Mouse (Mus musculus): ENCODE results near the gene Edf1.
A peak's percentile ranks its signal among the peaks of the same experiment; 100 is the strongest.
"Not testable (repeated sequence)": the region's sequence is repeated elsewhere in the genome, so short reads cannot be mapped to it uniquely, and the experiment has no call there.

Edf1 gene

GRCm38 (mm10) chr2:25557221-25557963, at the start of gene Edf1:
Gene Edf1 (plus strand): TSS chr2:25557847.
- peak; percentile 73 for DNase-seq (ENCODE audit: low spot score)

GRCm38 (mm10) chr2:25509912-25510311, 47.7 kb upstream of the Edf1 start:
- DNase-seq (ENCODE audit: low spot score): no peak

- no peak for DNase-seq (ENCODE audit: low spot score)
Observed at GRCm38 (mm10) chr2:25526510-25527302, 30.9 kb upstream of the Edf1 start.

GRCm38 (mm10) chr2:25533707-25534106, 23.9 kb upstream of the Edf1 start:
- DNase-seq (ENCODE audit: low spot score): no peak

GRCm38 (mm10) chr2:25534178-25534865, 23.3 kb upstream of the Edf1 start:
- no peak for DNase-seq (ENCODE audit: low spot score)

GRCm38 (mm10) chr2:25534866-25535182, 22.8 kb upstream of the Edf1 start:
- DNase-seq (ENCODE audit: low spot score): no peak

- DNase-seq (ENCODE audit: low spot score): no peak
Observed at GRCm38 (mm10) chr2:25536531-25536930, 21.1 kb upstream of the Edf1 start.

- no peak for DNase-seq (ENCODE audit: low spot score)
Observed at GRCm38 (mm10) chr2:25540541-25540948, 17.1 kb upstream of the Edf1 start.

- DNase-seq (ENCODE audit: low spot score): no peak
Observed at GRCm38 (mm10) chr2:25541644-25542367, 15.8 kb upstream of the Edf1 start.

GRCm38 (mm10) chr2:25545996-25546810, 11.4 kb upstream of the Edf1 start:
- no peak for DNase-seq (ENCODE audit: low spot score)

GRCm38 (mm10) chr2:25546811-25547491, 10.7 kb upstream of the Edf1 start, which contains the start of gene Traf2:
Gene Traf2 (minus strand): TSS chr2:25546940.
- peak; percentile 95 for DNase-seq (ENCODE audit: low spot score)

- no peak for DNase-seq (ENCODE audit: low spot score)
Observed at GRCm38 (mm10) chr2:25549021-25549991, 8.3 kb upstream of the Edf1 start.

- DNase-seq (ENCODE audit: low spot score): no peak
Observed at GRCm38 (mm10) chr2:25551186-25551585, 6.5 kb upstream of the Edf1 start.

- DNase-seq (ENCODE audit: low spot score): not testable (repeated sequence)
Observed at GRCm38 (mm10) chr2:25553171-25553786, 4.4 kb upstream of the Edf1 start.

GRCm38 (mm10) chr2:25555479-25555878, 2.2 kb upstream of the Edf1 start:
- DNase-seq (ENCODE audit: low spot score): not testable (repeated sequence)

- no peak for DNase-seq (ENCODE audit: low spot score)
Observed at GRCm38 (mm10) chr2:25556296-25556695, 1.4 kb upstream of the Edf1 start.

GRCm38 (mm10) chr2:25557964-25558360, 315 bp downstream of the Edf1 start:
- no peak for DNase-seq (ENCODE audit: low spot score)

GRCm38 (mm10) chr2:25558774-25559173, 1.1 kb downstream of the Edf1 start:
- no peak for DNase-seq (ENCODE audit: low spot score)

GRCm38 (mm10) chr2:25560551-25560950, 2.9 kb downstream of the Edf1 start:
- no peak for DNase-seq (ENCODE audit: low spot score)
